Mouse (Mus musculus) layer of hippocampus, postnatal 10 days (tissue): Measurements from ENCODE around the gene Higd1c. TPM values are rescaled to one million over a fixed set of nuclear protein-coding genes. Genes with fewer than 3 reads are reported as not detected.

Source experiments
- total RNA-seq, 2 experiments: library from RNA; stranded (reverse); gene quantifications; 2 replicates each; pipeline ENCODE4 v1.2.3; 2021

Higd1c gene
- total RNA-seq, 2 experiments from 2014 or later = not detected

Other genes with a start within 250 kb of the Higd1c start
- 10 to 100 TPM; 15.5 to 17.2 TPM for gene Atf1, start 136.7 kb upstream of the Higd1c start, total RNA-seq
- not detected for gene Tmprss12, start 83.7 kb upstream of the Higd1c start, total RNA-seq
- gene Mettl7a1, start 60.4 kb upstream of the Higd1c start, total RNA-seq = 10 to 100 TPM; 13.8 to 16.1 TPM
- not detected for gene Mettl7a3, start 29.6 kb upstream of the Higd1c start, total RNA-seq
- not detected for gene Methig1, start 11.4 kb upstream of the Higd1c start, total RNA-seq
- under 1 TPM in 1 of 2 experiments, not detected in 1; 0.39 TPM for gene Mettl7a2, start 11.3 kb upstream of the Higd1c start, total RNA-seq
- under 1 TPM; 0.14 to 0.16 TPM for gene Gm5475, start 57.6 kb downstream of the Higd1c start, total RNA-seq
- gene Slc11a2, start 60.5 kb downstream of the Higd1c start, total RNA-seq = 10 to 100 TPM; 55.5 to 61.9 TPM
- 10 to 100 TPM; 67.8 to 79.1 TPM for gene Letmd1, start 104.5 kb downstream of the Higd1c start, total RNA-seq
- 10 to 100 TPM; 34.5 to 34.7 TPM for gene Csrnp2, start 130.9 kb downstream of the Higd1c start, total RNA-seq
- 10 to 100 TPM; 28.8 to 34.1 TPM for gene Tfcp2, start 187.5 kb downstream of the Higd1c start, total RNA-seq
- 100 to 1,000 TPM; 104 to 107 TPM for gene Pou6f1, start 235.4 kb downstream of the Higd1c start, total RNA-seq